Mouse (Mus musculus) spleen, adult 12 weeks (tissue): Measurements from ENCODE around the gene Olfr733.

ENCODE experiments used
- DNase-seq: peaks from one replicate; pipeline ENCODE4 v3.0.0; 2022; ENCODE audit warnings: low spot score

The Olfr733 gene

DNA sequence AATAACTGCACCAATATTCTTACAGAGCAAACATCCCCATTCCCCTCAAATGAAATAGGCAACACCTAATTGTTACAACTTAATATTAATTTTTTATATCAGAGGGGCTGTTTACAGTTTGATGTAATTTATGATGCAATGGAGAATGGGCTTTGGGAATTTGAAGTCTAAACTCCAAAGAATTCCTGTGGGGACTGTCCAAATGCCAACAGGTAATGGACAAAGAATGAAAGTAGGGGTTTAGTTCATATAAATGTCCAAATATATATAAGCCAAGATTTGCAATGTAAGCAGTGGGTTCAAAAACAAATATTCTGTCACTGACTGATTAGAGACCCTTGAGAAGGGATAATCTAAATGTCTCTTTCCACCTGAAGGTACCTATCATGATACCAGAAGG is at the start of gene Olfr733:
TSS of gene Olfr733 (minus strand) at position 101 of the 400 bp plus-strand sequence.
- no peak for DNase-seq

DNA sequence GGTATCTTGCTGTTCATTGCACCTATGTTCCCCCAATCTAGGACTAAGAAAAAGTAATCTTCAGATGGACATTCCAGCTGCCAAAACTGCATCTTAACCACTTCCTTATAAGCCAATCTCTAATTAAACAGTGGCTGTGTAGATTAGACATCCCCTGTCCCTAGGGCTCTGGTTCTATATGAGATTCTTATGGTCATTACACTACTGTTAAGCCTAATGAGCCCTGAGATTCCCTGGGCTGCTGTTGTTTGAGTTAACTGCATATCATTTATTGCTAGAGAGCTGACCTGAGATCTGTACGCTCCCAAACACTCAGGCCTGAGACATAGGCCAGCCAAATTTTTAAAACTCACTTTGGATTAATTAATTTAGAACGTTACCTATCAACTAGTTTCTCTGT is 47.5 kb upstream of the Olfr733 start, which contains the start of gene Olfr735:
TSS of gene Olfr735 (minus strand) at position 77 of the 400 bp plus-strand sequence.
- no peak for DNase-seq

DNA sequence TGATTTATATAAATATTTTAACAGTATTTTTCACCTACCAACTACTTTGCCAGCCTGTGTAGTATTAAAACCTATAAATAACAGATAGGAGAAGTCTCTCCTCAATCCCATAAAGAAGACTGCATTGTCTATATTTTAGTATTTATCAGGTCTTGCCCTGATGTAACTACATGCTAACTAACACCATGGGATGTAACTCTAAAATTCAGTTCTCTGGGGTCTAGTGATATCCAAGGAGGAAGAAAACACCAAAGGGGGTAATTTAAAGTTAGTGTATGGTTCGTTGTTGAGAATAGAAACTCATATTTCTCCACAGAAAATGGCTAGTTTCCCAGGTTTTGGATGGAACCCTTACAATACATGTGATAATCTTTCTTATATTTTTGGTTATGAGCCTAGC is 25.3 kb upstream of the Olfr733 start, which contains the start of gene Olfr734:
TSS of gene Olfr734 (minus strand) at position 101 of the 400 bp plus-strand sequence.
- DNase-seq, result no peak

DNA sequence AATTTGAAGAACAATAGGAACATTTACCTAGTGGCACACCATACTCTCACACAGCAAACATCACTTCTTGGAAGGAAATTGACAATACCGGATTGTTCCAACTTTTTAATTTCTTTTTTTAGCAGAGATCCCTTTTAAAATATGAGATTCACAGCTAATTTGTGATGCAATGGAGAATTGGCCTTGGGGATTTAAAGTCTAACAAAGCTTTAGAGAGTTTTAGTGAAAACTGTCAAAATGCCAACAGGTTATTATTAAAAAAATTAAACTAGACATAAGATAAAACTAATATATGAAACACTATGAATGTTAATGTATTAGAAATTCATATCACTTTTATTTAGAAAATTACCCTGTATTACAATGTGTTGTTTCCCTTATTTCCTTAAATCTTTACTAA is 17.2 kb downstream of the Olfr733 start, which contains the start of gene Olfr732:
TSS of gene Olfr732 (minus strand) at position 101 of the 400 bp plus-strand sequence.
- no peak for DNase-seq
